In genomic region chr17:50291485-50292200, GRCm38 (mm10) we compare ENCODE assay signal across 9 mouse cellular contexts. TPM values are rescaled to one million over a fixed set of nuclear protein-coding genes. Genes with fewer than 3 reads are reported as not detected.
A peak's percentile ranks its signal among the peaks of the same experiment; 100 is the strongest.
DNase-seq lines count a peak whose midpoint lies in the region; ATAC-seq and TF ChIP-seq lines count a peak whose summit lies in the region.
"Had no signal": no experiment of that assay in that cellular context is flagged by ENCODE, and none has a peak within 500 bp of the region (broad histone marks: within the 10 kb centered on the region; RNA-seq: fewer than 3 reads in every experiment).

No protein-coding gene starts in this region.

- 10% methylated on average over 3 of the region's 3 CpGs for WGBS in lung, embryonic 14.5 days
- WGBS in forebrain, postnatal 0 days, result 8% methylated on average over 3 of the region's 3 CpGs
- WGBS in heart, embryonic 11.5 days (ENCODE audit: insufficient replicate concordance), result 17% methylated on average over 3 of the region's 3 CpGs

- ATAC-seq in lung, embryonic 14.5 days (ENCODE audit: insufficient read depth), result peak; percentile 36; the same call in 1 of the 2 replicates
- peak; percentile 50; the same call in 1 of the 2 replicates for ATAC-seq in forebrain, postnatal 0 days
- no peak for ATAC-seq in heart, embryonic 11.5 days (replicated peaks; ENCODE audit: insufficient number of reproducible peaks, low FRiP score, low TSS enrichment)

- H3K9ac ChIP-seq in lung, embryonic 14.5 days, result no peak overlapping the region
- no peak overlapping the region for H3K9ac ChIP-seq in forebrain, postnatal 0 days
- no peak overlapping the region for H3K9ac ChIP-seq in heart, embryonic 11.5 days (ENCODE audit: low read depth, low read length)

- no peak overlapping the region for H3K4me2 ChIP-seq in lung, embryonic 14.5 days
- H3K4me2 ChIP-seq in forebrain, postnatal 0 days (ENCODE audit: low read depth), result no peak overlapping the region
- no peak overlapping the region for H3K4me2 ChIP-seq in heart, embryonic 11.5 days

- no peak overlapping the region for H3K4me3 ChIP-seq in lung, embryonic 14.5 days (ENCODE audit: low read depth, low read length)
- no peak overlapping the region for H3K4me3 ChIP-seq in forebrain, postnatal 0 days (ENCODE audit: low read depth, low read length)
- no peak overlapping the region for H3K4me3 ChIP-seq in heart, embryonic 11.5 days (ENCODE audit: low read depth, low read length)

- DNase-seq in cerebellum, adult 9-11 months, result peak; percentile 26
- DNase-seq in cerebellum, adult 11 months, result no peak
- DNase-seq in lung, embryonic 14.5 days, result peak; percentile 87
- no peak for DNase-seq in lung, adult 18-20 months
- peak; percentile 74 for DNase-seq in forebrain, postnatal 0 days
- DNase-seq in retina, postnatal 1 day, result peak; percentile 76
- no peak for DNase-seq in spleen, adult 18-20 months

- peaks cover 14% of the 10 kb centered on the region for H3K9me3 ChIP-seq in lung, embryonic 14.5 days (ENCODE audit: low read depth, low read length)
- H3K9me3 ChIP-seq in forebrain, postnatal 0 days (ENCODE audit: low read length), result 0 out of 2 replicates have a peak, but pooled peaks cover 12% of the 10 kb centered on the region
- H3K9me3 ChIP-seq in heart, embryonic 11.5 days (replicated peaks; ENCODE audit: control insufficient read depth, low read length), result peaks cover 5% of the 10 kb centered on the region

- no peak overlapping the region for H3K27ac ChIP-seq in lung, embryonic 14.5 days (ENCODE audit: low read depth)
- no peak overlapping the region for H3K27ac ChIP-seq in forebrain, postnatal 0 days (ENCODE audit: low read depth, low read length)
- no peak overlapping the region for H3K27ac ChIP-seq in heart, embryonic 11.5 days (ENCODE audit: low read depth, low read length)

- peak; percentile 71 for TF ChIP-seq CTCF in lung, embryonic 14.5 days (IDR thresholded peaks at IDR 0.05; ENCODE audit: low read depth)
- peak; percentile 76 for TF ChIP-seq CTCF in forebrain, postnatal 0 days (IDR thresholded peaks at IDR 0.05; ENCODE audit: low read depth)

- H3K27me3 ChIP-seq in lung, embryonic 14.5 days (ENCODE audit: insufficient read depth, low read length), result no peaks in the 10 kb centered on the region
- no peaks in the 10 kb centered on the region for H3K27me3 ChIP-seq in forebrain, postnatal 0 days (ENCODE audit: insufficient read depth, low read length)
- no peaks in the 10 kb centered on the region for H3K27me3 ChIP-seq in heart, embryonic 11.5 days (ENCODE audit: control insufficient read depth, insufficient read depth, low read length)
- H3K27me3 ChIP-seq: embryonic facial prominence, embryonic 13.5 days had no signal

- no peaks in the 10 kb centered on the region for H3K36me3 ChIP-seq in lung, embryonic 14.5 days (ENCODE audit: insufficient read depth)
- no peaks in the 10 kb centered on the region for H3K36me3 ChIP-seq in forebrain, postnatal 0 days (ENCODE audit: insufficient read depth)
- no peaks in the 10 kb centered on the region for H3K36me3 ChIP-seq in heart, embryonic 11.5 days (ENCODE audit: control insufficient read depth, insufficient read depth, low read length)

- H3K4me1 ChIP-seq in lung, embryonic 14.5 days (ENCODE audit: insufficient read depth), result no peaks in the 10 kb centered on the region
- no peaks in the 10 kb centered on the region for H3K4me1 ChIP-seq in forebrain, postnatal 0 days (ENCODE audit: insufficient read depth)
- H3K4me1 ChIP-seq in heart, embryonic 11.5 days (ENCODE audit: control insufficient read depth, insufficient read depth, low read length), result no peaks in the 10 kb centered on the region

RNA-seq across cellular contexts. Expression of gene Dazl, which starts 1.8 kb away (rescaled TPM):
- 0.30 TPM in 1 of 2 replicates, not detected in the other for polyA plus RNA-seq in lung, embryonic 14.5 days (2014; fragmentation: Nextera tagmentation; extraction: Ambion mirVana)
- 0.85 and 4.2 TPM in 2 replicates for total RNA-seq in forebrain, postnatal 0 days (2014; rRNA removed)
- polyA plus RNA-seq in forebrain, postnatal 0 days (2015; fragmentation: Nextera tagmentation; extraction: Ambion mirVana), result 1.3 and 1.8 TPM in 2 replicates
- 0.50 and 0.65 TPM in 2 replicates for polyA plus RNA-seq in heart, embryonic 11.5 days (2014; fragmentation: Nextera tagmentation; extraction: Ambion mirVana)

Comparison
In these comparisons a context has a peak if more than half of its experiments do, and no peak if none do; other contexts are left out.
1. DNase-seq: peak in cerebellum, adult 9-11 months (single experiment), lung, embryonic 14.5 days (single experiment), forebrain, postnatal 0 days (single experiment) and retina, postnatal 1 day (single experiment); none in cerebellum, adult 11 months (single experiment), lung, adult 18-20 months (0 of 2) and spleen, adult 18-20 months (0 of 2).